Mouse (Mus musculus): ENCODE data around the gene Pou3f1.

Pou3f1 gene

DNA sequence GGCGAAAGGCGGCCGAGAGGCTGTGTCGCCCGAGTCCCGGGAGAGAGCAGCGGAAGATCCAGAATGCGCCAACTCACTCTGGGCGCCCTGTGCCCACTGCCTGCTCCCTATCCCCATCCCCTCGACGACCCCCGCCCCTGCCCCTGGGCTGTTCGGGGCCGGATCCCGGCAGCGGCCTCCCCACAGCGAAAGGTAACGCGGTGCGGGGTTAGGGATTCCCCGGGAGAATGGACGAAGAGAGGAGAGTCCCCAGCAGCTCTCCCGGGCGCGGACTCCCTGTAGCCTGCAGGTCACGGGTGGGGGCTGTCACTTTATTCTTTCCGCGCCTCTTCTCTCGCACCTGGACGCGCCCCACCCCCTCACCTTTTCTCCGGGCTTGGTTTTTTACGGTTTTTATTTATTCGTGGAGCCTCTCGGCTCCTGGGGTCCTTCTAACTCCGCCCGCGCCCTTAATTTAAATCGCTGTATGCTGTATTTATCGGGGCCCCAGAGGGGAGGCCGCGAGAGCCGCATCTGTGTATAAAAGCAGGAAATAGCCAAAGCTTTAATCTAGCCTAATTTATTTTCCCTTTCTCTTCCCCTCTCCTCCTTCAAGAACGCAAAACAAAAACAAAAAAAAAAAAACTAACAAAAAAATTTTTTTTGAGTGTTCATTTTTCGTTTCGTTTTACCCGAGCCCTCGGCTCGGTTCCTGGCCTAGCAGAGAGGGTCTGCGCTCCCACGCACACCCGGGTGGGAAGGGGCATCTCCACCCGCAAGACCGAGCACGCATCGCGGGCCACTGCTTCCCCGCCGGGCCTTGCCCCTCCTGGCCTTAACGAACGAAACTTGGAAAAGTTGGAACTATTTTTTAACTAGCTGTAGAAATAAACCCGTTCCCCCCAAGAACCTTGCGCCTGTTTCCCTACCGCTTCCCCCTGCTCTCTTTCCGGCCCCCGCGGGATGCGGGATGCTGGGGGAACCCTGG is 2.9 kb downstream of the Pou3f1 start:
- Histone ChIP-seq H3K4me1 (replicated peaks; ENCODE audit: low read depth, low read length) (peaks cover 22% of the 10 kb centered on the region), H3K4me3 (replicated peaks; ENCODE audit: low read length) (peak overlapping the region; percentile 85), H3K36me3 (ENCODE audit: insufficient read depth, low read length) (peaks cover 8% of the 10 kb centered on the region), H3K27me3 (ENCODE audit: insufficient read depth, low read length) (peaks cover 89% of the 10 kb centered on the region), H3K9me3 (ENCODE audit: low read length) (no peaks in the 10 kb centered on the region)
- no peak for TF ChIP-seq CTCF (conservative IDR thresholded peaks at IDR 0.05; ENCODE audit: low read length)
- TF ChIP-seq NANOG (IDR thresholded peaks at IDR 0.05; ENCODE audit: borderline replicate concordance, low read length): no peak
- TF ChIP-seq POU5F1 (IDR thresholded peaks at IDR 0.05; ENCODE audit: borderline replicate concordance, low read length): no peak

GRCm38 (mm10) chr4:124660603-124661002 is 4.0 kb downstream of the Pou3f1 start:
- Histone ChIP-seq H3K4me3 (replicated peaks; ENCODE audit: low read length) (no peak overlapping the region), H3K4me1 (replicated peaks; ENCODE audit: low read depth, low read length) (peaks cover 22% of the 10 kb centered on the region), H3K9me3 (ENCODE audit: low read length) (no peaks in the 10 kb centered on the region), H3K27me3 (ENCODE audit: insufficient read depth, low read length) (peaks cover 89% of the 10 kb centered on the region), H3K36me3 (ENCODE audit: insufficient read depth, low read length) (peaks cover 8% of the 10 kb centered on the region)
- no peak for TF ChIP-seq CTCF (conservative IDR thresholded peaks at IDR 0.05; ENCODE audit: low read length)
- TF ChIP-seq NANOG (IDR thresholded peaks at IDR 0.05; ENCODE audit: borderline replicate concordance, low read length): no peak
- no peak for TF ChIP-seq POU5F1 (IDR thresholded peaks at IDR 0.05; ENCODE audit: borderline replicate concordance, low read length)

GRCm38 (mm10) chr4:124663034-124663433 is 6.4 kb downstream of the Pou3f1 start:
- no peak overlapping the region for H3K4me3 ChIP-seq (replicated peaks; ENCODE audit: low read length)
- TF ChIP-seq NANOG (IDR thresholded peaks at IDR 0.05; ENCODE audit: borderline replicate concordance, low read length) (no peak), CTCF (conservative IDR thresholded peaks at IDR 0.05; ENCODE audit: low read length) (no peak), POU5F1 (IDR thresholded peaks at IDR 0.05; ENCODE audit: borderline replicate concordance, low read length) (no peak)
- no peaks in the 10 kb centered on the region for H3K9me3 ChIP-seq (ENCODE audit: low read length)
- peaks cover 8% of the 10 kb centered on the region for H3K36me3 ChIP-seq (ENCODE audit: insufficient read depth, low read length)
- peaks cover 24% of the 10 kb centered on the region for H3K4me1 ChIP-seq (replicated peaks; ENCODE audit: low read depth, low read length)
- peaks cover 93% of the 10 kb centered on the region for H3K27me3 ChIP-seq (ENCODE audit: insufficient read depth, low read length)

DNA sequence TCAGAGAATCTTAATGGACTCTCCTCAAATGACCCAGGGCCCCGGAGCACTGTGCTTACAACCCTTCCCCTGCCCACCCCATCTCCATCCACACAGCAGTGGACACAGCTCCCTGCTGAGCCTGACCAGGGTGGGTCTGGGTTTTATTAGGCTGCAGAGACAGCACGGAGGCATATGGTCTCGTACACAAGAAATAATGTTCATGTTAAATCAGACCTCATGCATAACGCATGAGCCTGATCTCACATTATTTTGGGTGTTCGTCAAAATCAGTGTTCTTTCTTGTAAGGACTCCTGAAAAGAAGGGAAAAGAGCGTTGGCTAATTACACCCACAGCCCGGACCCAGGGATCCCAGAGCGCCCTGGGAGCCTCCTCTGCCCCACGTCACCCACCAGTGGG is 7.6 kb downstream of the Pou3f1 start:
- Histone ChIP-seq H3K36me3 (ENCODE audit: insufficient read depth, low read length) (peaks cover 8% of the 10 kb centered on the region), H3K4me1 (replicated peaks; ENCODE audit: low read depth, low read length) (peaks cover 25% of the 10 kb centered on the region), H3K27me3 (ENCODE audit: insufficient read depth, low read length) (peaks cover 89% of the 10 kb centered on the region), H3K4me3 (replicated peaks; ENCODE audit: low read length) (no peak overlapping the region), H3K9me3 (ENCODE audit: low read length) (no peaks in the 10 kb centered on the region)
- TF ChIP-seq CTCF (conservative IDR thresholded peaks at IDR 0.05; ENCODE audit: low read length): no peak
- no peak for TF ChIP-seq NANOG (IDR thresholded peaks at IDR 0.05; ENCODE audit: borderline replicate concordance, low read length)
- TF ChIP-seq POU5F1 (IDR thresholded peaks at IDR 0.05; ENCODE audit: borderline replicate concordance, low read length): no peak

DNA sequence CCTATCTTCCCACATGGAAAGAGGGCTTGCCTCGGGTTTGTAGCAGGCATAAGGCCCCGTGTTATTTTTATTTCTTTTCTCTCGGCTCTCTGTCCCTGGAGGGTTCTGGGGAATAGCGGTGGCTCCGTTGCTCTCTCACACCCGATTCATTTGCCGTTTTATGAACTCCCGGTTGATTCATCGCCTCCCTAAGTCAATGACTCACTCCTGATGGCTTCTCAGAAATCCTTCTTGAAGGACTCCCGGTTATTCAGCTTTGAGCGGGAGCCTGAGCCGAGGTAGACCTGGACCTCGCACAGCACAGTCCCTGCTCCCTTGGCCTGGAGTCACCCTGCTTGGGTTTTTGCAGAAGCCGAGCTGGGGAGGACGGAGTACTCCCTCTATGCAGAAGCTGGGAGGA is 8.0 kb downstream of the Pou3f1 start:
- TF ChIP-seq POU5F1 (IDR thresholded peaks at IDR 0.05; ENCODE audit: borderline replicate concordance, low read length) (no peak), CTCF (conservative IDR thresholded peaks at IDR 0.05; ENCODE audit: low read length) (no peak), NANOG (IDR thresholded peaks at IDR 0.05; ENCODE audit: borderline replicate concordance, low read length) (no peak)
- Histone ChIP-seq H3K27me3 (ENCODE audit: insufficient read depth, low read length) (peaks cover 85% of the 10 kb centered on the region), H3K9me3 (ENCODE audit: low read length) (no peaks in the 10 kb centered on the region), H3K4me1 (replicated peaks; ENCODE audit: low read depth, low read length) (peaks cover 21% of the 10 kb centered on the region), H3K4me3 (replicated peaks; ENCODE audit: low read length) (no peak overlapping the region), H3K36me3 (ENCODE audit: insufficient read depth, low read length) (peaks cover 8% of the 10 kb centered on the region)

- TF ChIP-seq CTCF (conservative IDR thresholded peaks at IDR 0.05; ENCODE audit: low read length): no peak
- TF ChIP-seq POU5F1 (IDR thresholded peaks at IDR 0.05; ENCODE audit: borderline replicate concordance, low read length): no peak
- TF ChIP-seq NANOG (IDR thresholded peaks at IDR 0.05; ENCODE audit: borderline replicate concordance, low read length): no peak
- no peaks in the 10 kb centered on the region for H3K9me3 ChIP-seq (ENCODE audit: low read length)
- H3K4me3 ChIP-seq (replicated peaks; ENCODE audit: low read length): peak overlapping the region; percentile 26; the same call in 1 of the 2 replicates
- peaks cover 83% of the 10 kb centered on the region for H3K27me3 ChIP-seq (ENCODE audit: insufficient read depth, low read length)
- H3K4me1 ChIP-seq (replicated peaks; ENCODE audit: low read depth, low read length): peaks cover 34% of the 10 kb centered on the region
- no peaks in the 10 kb centered on the region for H3K36me3 ChIP-seq (ENCODE audit: insufficient read depth, low read length)
These were observed 10.9 kb downstream of the Pou3f1 start for GRCm38 (mm10) chr4:124667476-124668033.

GRCm38 (mm10) chr4:124668078-124668477 is 11.5 kb downstream of the Pou3f1 start:
- no peaks in the 10 kb centered on the region for H3K9me3 ChIP-seq (ENCODE audit: low read length)

GRCm38 (mm10) chr4:124670232-124670631 is 13.6 kb downstream of the Pou3f1 start:
- peaks cover 60% of the 10 kb centered on the region for H3K27me3 ChIP-seq (ENCODE audit: insufficient read depth, low read length)
- peaks cover 56% of the 10 kb centered on the region for H3K4me1 ChIP-seq (replicated peaks; ENCODE audit: low read depth, low read length)
- TF ChIP-seq NANOG (IDR thresholded peaks at IDR 0.05; ENCODE audit: borderline replicate concordance, low read length) (no peak), CTCF (conservative IDR thresholded peaks at IDR 0.05; ENCODE audit: low read length) (no peak), POU5F1 (IDR thresholded peaks at IDR 0.05; ENCODE audit: borderline replicate concordance, low read length) (no peak)
- no peaks in the 10 kb centered on the region for H3K9me3 ChIP-seq (ENCODE audit: low read length)
- no peaks in the 10 kb centered on the region for H3K36me3 ChIP-seq (ENCODE audit: insufficient read depth, low read length)
- H3K4me3 ChIP-seq (replicated peaks; ENCODE audit: low read length): no peak overlapping the region

More at GRCm38 (mm10) chr4:124668078-124668477, 11.5 kb downstream of the Pou3f1 start:
- Histone ChIP-seq H3K4me1 (replicated peaks; ENCODE audit: low read depth, low read length) (peaks cover 39% of the 10 kb centered on the region), H3K27me3 (ENCODE audit: insufficient read depth, low read length) (peaks cover 79% of the 10 kb centered on the region), H3K36me3 (ENCODE audit: insufficient read depth, low read length) (no peaks in the 10 kb centered on the region), H3K4me3 (replicated peaks; ENCODE audit: low read length) (0 out of 2 replicates have a peak overlapping the region, but pooled peaks have one; percentile 26)
- no peak for TF ChIP-seq CTCF (conservative IDR thresholded peaks at IDR 0.05; ENCODE audit: low read length)

Data from E14TG2a.4 (cell line).